Mouse (Mus musculus) retina, postnatal 1 day (tissue): ENCODE data around the gene Ppfia3.
A peak's percentile ranks its signal among the peaks of the same experiment; 100 is the strongest.
"Not testable (repeated sequence)": the region's sequence is repeated elsewhere in the genome, so short reads cannot be mapped to it uniquely, and the experiment has no call there.

ENCODE experiments used
- DNase-seq: peaks from one replicate; pipeline ENCODE4 v3.0.0-alpha.2; 2012

Gene Ppfia3

GRCm38 (mm10) chr7:45386077-45386476 lies 19.3 kb upstream of the Ppfia3 start:
- DNase-seq = no peak

- no peak for DNase-seq
Measured at GRCm38 (mm10) chr7:45376057-45376456, 9.2 kb upstream of the Ppfia3 start.

GRCm38 (mm10) chr7:45374620-45375019 lies 7.8 kb upstream of the Ppfia3 start:
- no peak for DNase-seq

- no peak for DNase-seq
Measured at GRCm38 (mm10) chr7:45372371-45372770, 5.6 kb upstream of the Ppfia3 start.

GRCm38 (mm10) chr7:45370475-45371311 lies 3.9 kb upstream of the Ppfia3 start, which contains the start of gene Lin7b:
Gene Lin7b, minus strand, starts transcription at chr7:45370583.
- peak; percentile 93 for DNase-seq

GRCm38 (mm10) chr7:45369836-45370474 lies 3.1 kb upstream of the Ppfia3 start:
- no peak for DNase-seq

GRCm38 (mm10) chr7:45369022-45369745 lies 2.4 kb upstream of the Ppfia3 start:
- DNase-seq = no peak

- DNase-seq = no peak
Measured at GRCm38 (mm10) chr7:45368178-45368577, 1.4 kb upstream of the Ppfia3 start.

GRCm38 (mm10) chr7:45367020-45367880 lies 431 bp upstream of the Ppfia3 start:
- DNase-seq = peak; percentile 98

GRCm38 (mm10) chr7:45365742-45366651 lies 822 bp downstream of the Ppfia3 start:
- peak; percentile 53 for DNase-seq

- no peak for DNase-seq
Measured at GRCm38 (mm10) chr7:45363983-45364382, 2.8 kb downstream of the Ppfia3 start.

GRCm38 (mm10) chr7:45362801-45363200 lies 4.0 kb downstream of the Ppfia3 start:
- peak; percentile 83 for DNase-seq

GRCm38 (mm10) chr7:45361243-45361804 lies 5.5 kb downstream of the Ppfia3 start:
- DNase-seq = peak; percentile 95

GRCm38 (mm10) chr7:45360404-45361125 lies 6.3 kb downstream of the Ppfia3 start:
- no peak for DNase-seq

- not testable (repeated sequence) for DNase-seq
Measured at GRCm38 (mm10) chr7:45359081-45359480, 7.7 kb downstream of the Ppfia3 start.

GRCm38 (mm10) chr7:45356087-45356486 lies 10.7 kb downstream of the Ppfia3 start:
- no peak for DNase-seq

GRCm38 (mm10) chr7:45355318-45356020 lies 11.3 kb downstream of the Ppfia3 start:
- no peak for DNase-seq

GRCm38 (mm10) chr7:45353041-45353440 lies 13.8 kb downstream of the Ppfia3 start:
- no peak for DNase-seq

- no peak for DNase-seq
Measured at GRCm38 (mm10) chr7:45346905-45347304, 19.9 kb downstream of the Ppfia3 start.

GRCm38 (mm10) chr7:45343543-45343942 lies 23.3 kb downstream of the Ppfia3 start:
- DNase-seq = peak; percentile 41
